Mouse (Mus musculus) central nervous system, embryonic 14 days (tissue): ENCODE data around the gene Syne3. TPM values are rescaled to one million over a fixed set of nuclear protein-coding genes. Genes with fewer than 3 reads are reported as not detected.

Source experiments
- polyA plus RNA-seq: library from polyadenylated mRNA; depleted of rRNA; stranded (reverse); fragments of >200 nt; gene quantifications from 2 replicates; pipeline ENCODE4 v1.2.3, GENCODE M21; 2012; rRNA removed

The Syne3 gene
- 0.44 and 0.83 TPM in 2 replicates for polyA plus RNA-seq

DNA sequence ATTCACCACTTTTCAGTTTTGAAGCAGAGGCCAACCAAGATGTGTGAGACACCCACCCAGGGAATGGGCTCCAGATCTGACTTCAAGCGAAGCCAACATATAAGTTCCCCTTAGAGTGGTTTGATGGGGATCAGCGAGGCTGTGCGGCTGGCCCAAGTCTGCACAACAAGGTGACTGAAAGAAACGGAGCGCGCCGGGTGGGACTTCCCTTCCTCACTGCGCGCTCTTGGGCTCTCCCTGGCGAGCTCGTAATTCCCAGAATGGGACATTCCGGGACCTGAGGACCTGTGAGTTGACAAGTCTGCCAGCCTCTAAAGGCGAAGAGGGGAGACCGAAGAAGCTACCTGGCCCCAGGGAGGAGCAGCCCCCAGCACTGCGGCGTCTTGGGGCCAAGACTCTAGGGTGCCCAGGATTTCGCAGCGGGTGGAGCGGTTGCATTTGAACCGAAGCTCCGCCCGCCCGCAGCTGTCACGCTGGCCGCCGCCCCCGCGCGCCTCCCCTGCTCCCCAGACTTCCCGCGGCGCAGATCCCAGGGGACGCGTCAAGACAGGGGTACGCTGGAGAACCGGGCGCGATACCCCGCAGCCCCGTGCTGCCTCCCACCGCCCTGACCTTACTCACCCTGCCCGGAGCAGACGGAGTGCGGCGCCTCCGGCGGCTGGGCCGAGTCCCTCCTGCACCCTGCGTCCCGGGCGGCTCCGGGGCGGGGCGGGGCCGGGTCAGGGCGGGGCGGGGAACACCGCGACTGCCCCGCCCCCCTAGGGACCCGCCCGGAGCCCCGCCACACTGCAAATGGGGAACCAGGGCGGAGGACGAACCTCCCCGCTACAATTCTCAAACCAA is at the start of gene Syne3:
Gene Syne3, minus strand, starts transcription at position 440 of the 843 bp plus-strand sequence.

DNA sequence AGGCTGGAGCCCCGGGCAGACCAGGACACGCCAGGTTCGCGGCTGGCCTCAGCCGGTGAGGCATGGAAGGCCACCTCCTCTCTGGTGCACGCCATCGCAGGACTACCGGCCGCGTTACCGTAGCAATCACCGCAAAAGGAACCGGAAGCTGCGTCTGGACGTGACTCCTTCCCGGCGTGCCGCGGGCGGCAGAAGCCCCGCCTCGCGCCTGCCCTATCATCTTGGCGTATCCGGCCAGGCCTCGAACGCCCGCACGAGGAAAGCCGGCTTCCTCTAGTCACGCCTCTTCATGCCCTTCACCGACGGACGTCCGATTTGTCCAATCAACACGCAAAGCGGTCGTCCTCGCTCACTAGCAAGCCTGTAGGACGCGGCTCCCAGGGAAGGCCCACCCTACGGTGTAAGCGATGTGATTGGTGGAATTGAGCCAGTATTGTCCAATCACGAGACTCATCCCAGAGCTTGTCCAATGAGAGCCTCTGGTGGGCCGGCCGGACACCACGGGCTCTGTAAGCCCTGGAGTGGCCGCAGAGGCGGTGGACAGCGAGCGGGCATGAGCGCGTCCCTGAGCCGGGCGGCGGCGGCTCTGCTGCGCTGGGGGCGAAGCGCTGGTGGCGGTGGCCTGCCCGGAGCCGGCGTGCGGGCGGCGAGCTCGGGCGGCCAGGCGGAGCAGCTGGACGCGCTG is 22.7 kb upstream of the Syne3 start, which contains the start of gene Glrx5:
Gene Glrx5, plus strand, starts transcription at position 542 of the 685 bp plus-strand sequence.

Other genes starting within 250 kb of the Syne3 start
- 2.4 and 4.4 TPM in 2 replicates for gene Clmn, start 144.7 kb downstream of the Syne3 start, polyA plus RNA-seq
- gene Glrx5, start 22.9 kb upstream of the Syne3 start, polyA plus RNA-seq: 76.2 and 76.7 TPM in 2 replicates
- 0.11 TPM in 1 of 2 replicates, not detected in the other for gene Tcl1b2, start 136.2 kb upstream of the Syne3 start, polyA plus RNA-seq
- not detected in 2 replicates for gene Tcl1b1, start 149.9 kb upstream of the Syne3 start, polyA plus RNA-seq
- not detected in 2 replicates for gene Tcl1b5, start 166.5 kb upstream of the Syne3 start, polyA plus RNA-seq
- not detected in 2 replicates for gene Tcl1b3, start 181.2 kb upstream of the Syne3 start, polyA plus RNA-seq
- not detected in 2 replicates for gene Tcl1b4, start 192.1 kb upstream of the Syne3 start, polyA plus RNA-seq
- gene Tcl1, start 213.0 kb upstream of the Syne3 start, polyA plus RNA-seq: not detected in 2 replicates